Mouse (Mus musculus): Measurements from ENCODE around the gene Ripor1.

DNA sequence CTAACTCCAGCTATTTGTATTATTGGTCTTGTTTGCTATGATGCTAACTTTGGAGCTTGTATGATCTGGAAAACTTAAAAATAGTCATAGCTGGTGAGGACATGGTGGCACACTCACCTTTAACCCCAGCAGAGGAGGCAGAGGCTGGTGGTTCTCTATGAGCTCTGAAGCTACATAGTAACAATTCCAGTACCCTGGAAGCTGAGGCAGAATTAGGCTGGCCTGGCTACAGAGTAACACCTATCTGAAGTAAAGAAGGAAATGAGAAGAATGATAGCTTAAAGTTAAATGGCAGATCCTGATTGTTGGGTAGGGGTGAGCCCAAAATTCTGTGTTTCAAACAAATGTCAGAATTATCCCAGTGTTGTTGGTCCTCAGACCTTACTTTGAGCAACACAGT is 52.6 kb downstream of the Ripor1 start:
- no peak for TF ChIP-seq POLR2A (IDR thresholded peaks at IDR 0.05; ENCODE audit: insufficient read depth, low read length)
- no peak for TF ChIP-seq CTCF (IDR thresholded peaks at IDR 0.05; ENCODE audit: low read depth, low read length)
- TF ChIP-seq EP300 (IDR thresholded peaks at IDR 0.05; ENCODE audit: insufficient read depth, low read depth, low read length) = no peak
